ENCODE assay signal across 22 mouse cellular contexts in the genomic region with DNA sequence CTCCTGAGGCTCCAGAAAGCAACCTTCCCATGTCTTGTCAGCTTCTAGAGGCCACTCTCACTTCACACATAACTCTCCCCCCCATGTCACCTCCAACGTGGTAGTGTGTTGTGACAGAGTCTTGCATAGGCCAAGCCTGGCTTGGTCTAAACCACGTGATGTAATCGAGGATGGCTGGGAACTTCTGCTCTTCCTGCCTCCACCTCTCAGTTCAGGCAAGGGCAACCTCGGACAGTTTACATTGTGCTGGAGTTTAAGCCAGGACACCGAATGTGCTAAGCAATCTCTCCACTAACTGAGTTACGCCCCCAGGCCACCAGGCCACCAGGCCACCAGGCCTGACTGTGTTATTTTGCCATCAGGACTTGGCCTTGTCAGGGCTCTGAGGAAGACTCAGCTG. TPM values are rescaled to one million over a fixed set of nuclear protein-coding genes. Genes with fewer than 3 reads are reported as not detected.
A peak's percentile ranks its signal among the peaks of the same experiment; 100 is the strongest.
DNase-seq lines count a peak whose midpoint lies in the region; ATAC-seq and TF ChIP-seq lines count a peak whose summit lies in the region.
"Had no signal": no experiment of that assay in that cellular context is flagged by ENCODE, and none has a peak within 500 bp of the region (broad histone marks: within the 10 kb centered on the region; RNA-seq: fewer than 3 reads in every experiment).

No protein-coding gene starts in this region.

- no peak for TF ChIP-seq CTCF in liver, postnatal 0 days (IDR thresholded peaks at IDR 0.05; ENCODE audit: low read depth)

- no peak overlapping the region for H3K9ac ChIP-seq in hindbrain, embryonic 16.5 days (ENCODE audit: low read depth, low read length)
- no peak overlapping the region for H3K9ac ChIP-seq in liver, postnatal 0 days (replicated peaks)
- H3K9ac ChIP-seq: embryonic facial prominence, embryonic 13.5 days; hindbrain, embryonic 14.5 days; intestine, embryonic 15.5 days; kidney, embryonic 15.5 days; stomach, embryonic 15.5 days had no signal

- H3K36me3 ChIP-seq in hindbrain, embryonic 10.5 days, result peaks cover 17% of the 10 kb centered on the region; the same call in 1 of the 2 replicates
- H3K36me3 ChIP-seq in hindbrain, embryonic 16.5 days (ENCODE audit: control insufficient read depth, insufficient read depth, low read length), result no peaks in the 10 kb centered on the region
- H3K36me3 ChIP-seq in liver, postnatal 0 days (replicated peaks; ENCODE audit: insufficient read depth, low read length), result no peaks in the 10 kb centered on the region
- H3K36me3 ChIP-seq: intestine, embryonic 15.5 days; stomach, embryonic 15.5 days had no signal

- no peak overlapping the region for H3K4me3 ChIP-seq in hindbrain, embryonic 10.5 days
- no peak overlapping the region for H3K4me3 ChIP-seq in hindbrain, embryonic 16.5 days (ENCODE audit: low read length)
- H3K4me3 ChIP-seq in liver, postnatal 0 days (ENCODE audit: low read depth, low read length), result no peak overlapping the region
- H3K4me3 ChIP-seq: embryonic facial prominence, embryonic 13.5 days; heart, adult 2 months; intestine, embryonic 15.5 days; kidney, embryonic 15.5 days; stomach, embryonic 15.5 days had no signal

- no peak for DNase-seq in hindbrain, embryonic 10.5 days (ENCODE audit: low spot score)
- DNase-seq in adipocyte (ENCODE audit: low spot score), result peak; percentile 81
- DNase-seq in liver, postnatal 0 days, result peak; percentile 51
- no peak for DNase-seq in frontal cortex, postnatal 25 days (ENCODE audit: low spot score in 2 of 2)
- DNase-seq in gastrocnemius, postnatal 36 days, result no peak
- DNase-seq: adrenal gland, adult 2 months; cerebellum, adult 2 months; heart, adult 2 months; layer of hippocampus, postnatal 36 days; retina, postnatal 1 day; thymus, adult 18-20 months; thymus, postnatal 4 days had no signal

- no peak overlapping the region for H3K4me2 ChIP-seq in hindbrain, embryonic 16.5 days (ENCODE audit: low read length)
- no peak overlapping the region for H3K4me2 ChIP-seq in liver, postnatal 0 days (ENCODE audit: low read depth, low read length)
- H3K4me2 ChIP-seq: embryonic facial prominence, embryonic 13.5 days; hindbrain, embryonic 14.5 days; intestine, embryonic 15.5 days; kidney, embryonic 15.5 days; midbrain, embryonic 11.5 days; stomach, embryonic 15.5 days had no signal

- no peak for TF ChIP-seq EP300 in liver, postnatal 0 days (IDR thresholded peaks at IDR 0.05; ENCODE audit: low read depth)

- 0 out of 2 replicates have a peak overlapping the region, but pooled peaks have one; percentile 37 for H3K27ac ChIP-seq in hindbrain, embryonic 10.5 days
- no peak overlapping the region for H3K27ac ChIP-seq in hindbrain, embryonic 16.5 days (ENCODE audit: low read depth, low read length)
- H3K27ac ChIP-seq in liver, postnatal 0 days (ENCODE audit: low read depth), result peak overlapping the region; percentile 69
- H3K27ac ChIP-seq: embryonic facial prominence, embryonic 13.5 days; heart, adult 2 months; hindbrain, embryonic 14.5 days; intestine, embryonic 15.5 days; kidney, embryonic 15.5 days; macrophage; stomach, embryonic 15.5 days had no signal

- H3K9me3 ChIP-seq in hindbrain, embryonic 10.5 days, result 0 out of 2 replicates have a peak, but pooled peaks cover 4% of the 10 kb centered on the region
- no peaks in the 10 kb centered on the region for H3K9me3 ChIP-seq in hindbrain, embryonic 16.5 days (ENCODE audit: control insufficient read depth, low read length)
- no peaks in the 10 kb centered on the region for H3K9me3 ChIP-seq in liver, postnatal 0 days (ENCODE audit: low read length)
- H3K9me3 ChIP-seq: embryonic facial prominence, embryonic 13.5 days; intestine, embryonic 15.5 days; kidney, embryonic 15.5 days; stomach, embryonic 15.5 days had no signal

- 86% methylated on average over 6 of the region's 6 CpGs for WGBS in hindbrain, embryonic 10.5 days
- 83% methylated on average over 6 of the region's 6 CpGs for WGBS in hindbrain, embryonic 16.5 days
- WGBS in liver, postnatal 0 days (ENCODE audit: insufficient replicate concordance), result 33% methylated on average over 6 of the region's 6 CpGs

- no peaks in the 10 kb centered on the region for H3K27me3 ChIP-seq in hindbrain, embryonic 10.5 days (ENCODE audit: insufficient read depth, poor library complexity, severe bottlenecking)
- no peaks in the 10 kb centered on the region for H3K27me3 ChIP-seq in hindbrain, embryonic 16.5 days (replicated peaks; ENCODE audit: control insufficient read depth, insufficient read depth, low read length)
- H3K27me3 ChIP-seq in liver, postnatal 0 days (ENCODE audit: insufficient read depth, low read length), result no peaks in the 10 kb centered on the region
- H3K27me3 ChIP-seq: embryonic facial prominence, embryonic 13.5 days; intestine, embryonic 15.5 days; kidney, embryonic 15.5 days; stomach, embryonic 15.5 days had no signal

- intact Hi-C loops in gastrocnemius, postnatal 36 days (cut with DNase I), result no loop called here

- H3K4me1 ChIP-seq in hindbrain, embryonic 10.5 days (replicated peaks), result peaks cover 59% of the 10 kb centered on the region
- no peaks in the 10 kb centered on the region for H3K4me1 ChIP-seq in hindbrain, embryonic 16.5 days (ENCODE audit: control insufficient read depth, insufficient read depth, low read depth, low read length)
- H3K4me1 ChIP-seq in liver, postnatal 0 days (ENCODE audit: insufficient read depth), result peaks cover 44% of the 10 kb centered on the region

- no peak for ATAC-seq in hindbrain, embryonic 16.5 days
- peak; percentile 67 for ATAC-seq in granulocyte monocyte progenitor cell, adult 5-6 weeks (replicated peaks; ENCODE audit: poor library complexity, severe bottlenecking)
- ATAC-seq in liver, postnatal 0 days, result peak; percentile 66
- ATAC-seq: forebrain, embryonic 16.5 days; intestine, embryonic 15.5 days had no signal

RNA-seq across cellular contexts. Expression of gene Sh3pxd2a, which starts 57.7 kb away (rescaled TPM):
- 2.7 TPM in 2 replicates for polyA plus RNA-seq in hindbrain, embryonic 10.5 days (2016; fragmentation: Nextera tagmentation; extraction: Ambion mirVana)
- 1.8 and 2.2 TPM in 2 replicates for polyA plus RNA-seq in hindbrain, embryonic 16.5 days (2015; fragmentation: Nextera tagmentation; extraction: Ambion mirVana)
- total RNA-seq in granulocyte monocyte progenitor cell, adult 5-6 weeks (2014; fragmentation: Nextera tagmentation), result 1.9 and 3.1 TPM in 2 replicates
- 1.1 and 1.2 TPM in 2 replicates for total RNA-seq in granulocyte monocyte progenitor cell, adult 5-6 weeks (2017)
- polyA plus RNA-seq in liver, postnatal 0 days (2015; fragmentation: Nextera tagmentation; extraction: Ambion mirVana), result 0.82 and 0.95 TPM in 2 replicates
- total RNA-seq in gastrocnemius, postnatal 36 days (2021), result 10 to 100 TPM; 35.5 to 36.6 TPM

Comparison
In these comparisons a context has a peak if more than half of its experiments do, and no peak if none do; other contexts are left out.
1. DNase-seq: peak in adipocyte (single experiment) and liver, postnatal 0 days (single experiment); none in hindbrain, embryonic 10.5 days (single experiment), frontal cortex, postnatal 25 days (0 of 2) and gastrocnemius, postnatal 36 days (0 of 2).